Mouse (Mus musculus) brain, embryonic 14.5 days (tissue): Measurements from ENCODE around the gene Flot1.

Source experiments
- CTCF ChIP-seq: fragments of 200-500 bp; IDR thresholded peaks from 2 replicates; pipeline ENCODE4 v1.5.1; 2012; ENCODE audit warnings: inconsistent platforms, mild to moderate bottlenecking, moderate library complexity, borderline replicate concordance; ENCODE audit not compliant: insufficient read depth, insufficient read length; ENCODE audit errors: extremely low read depth
- POLR2A ChIP-seq: fragments of 200-500 bp; IDR thresholded peaks from 2 replicates; pipeline ENCODE4 v1.6.1; 2012; ENCODE audit warnings: mild to moderate bottlenecking, inconsistent platforms, borderline replicate concordance; ENCODE audit not compliant: poor library complexity, insufficient read depth, insufficient read length, severe bottlenecking; ENCODE audit errors: extremely low read depth

GRCm38 (mm10) chr17:35796835-35797234 is 26.2 kb upstream of the Flot1 start:
- TF ChIP-seq POLR2A (no peak), CTCF (no peak)
